Mouse (Mus musculus) frontal cortex, adult (tissue): ENCODE measurements around the gene Foxj1.

Experiments used
- ATAC-seq: cut with Nextera tagmentation; 2 replicates; pipeline ENCODE4 v1.9.2; 2017; ENCODE audit warnings: mild to moderate bottlenecking, moderate library complexity, mixed read lengths; ENCODE audit not compliant: low TSS enrichment

The Foxj1 gene

DNA sequence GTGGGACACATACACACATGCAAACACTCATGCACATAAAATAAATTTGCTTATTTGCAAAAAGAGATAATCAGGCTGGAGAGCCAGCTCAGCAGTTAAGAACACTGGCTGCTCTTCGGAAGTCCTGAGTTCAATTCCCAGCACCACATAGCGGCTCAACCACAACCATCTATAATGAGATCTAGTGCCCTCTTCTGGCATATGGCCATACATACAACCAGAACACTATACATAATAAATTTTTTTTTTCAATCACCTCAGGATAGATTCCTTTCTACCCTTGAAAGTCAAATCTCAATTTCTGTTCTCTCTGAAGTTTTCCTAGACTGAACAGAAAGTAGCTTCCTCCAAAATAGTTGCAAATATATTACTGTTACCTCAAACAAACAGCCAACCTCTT lies 29.8 kb downstream of the Foxj1 start:
- no peak for ATAC-seq

GRCm38 (mm10) chr11:116298621-116299020 lies 36.6 kb downstream of the Foxj1 start:
- no peak for ATAC-seq

DNA sequence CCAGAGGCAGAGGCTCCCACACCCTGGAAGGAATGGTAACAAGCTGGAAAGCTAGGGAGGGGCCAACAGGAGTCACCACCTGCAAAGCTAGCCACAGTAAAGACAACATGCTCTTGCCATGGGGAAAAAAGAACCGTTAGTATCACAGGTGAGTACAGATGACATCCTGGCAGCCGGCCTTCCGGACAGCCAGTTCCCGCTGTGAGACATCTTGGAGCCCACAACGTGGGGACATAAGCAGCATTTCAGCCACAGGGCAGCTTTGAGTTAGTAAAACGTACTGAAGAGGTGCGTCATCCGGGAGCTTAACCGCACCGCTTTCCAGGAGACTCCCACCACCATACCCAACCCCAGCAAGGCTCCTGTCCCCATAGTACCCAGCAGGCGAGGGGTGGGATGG lies 37.0 kb downstream of the Foxj1 start:
- ATAC-seq: no peak

- no peak for ATAC-seq
These were observed 38.2 kb downstream of the Foxj1 start for GRCm38 (mm10) chr11:116297017-116297416.

DNA sequence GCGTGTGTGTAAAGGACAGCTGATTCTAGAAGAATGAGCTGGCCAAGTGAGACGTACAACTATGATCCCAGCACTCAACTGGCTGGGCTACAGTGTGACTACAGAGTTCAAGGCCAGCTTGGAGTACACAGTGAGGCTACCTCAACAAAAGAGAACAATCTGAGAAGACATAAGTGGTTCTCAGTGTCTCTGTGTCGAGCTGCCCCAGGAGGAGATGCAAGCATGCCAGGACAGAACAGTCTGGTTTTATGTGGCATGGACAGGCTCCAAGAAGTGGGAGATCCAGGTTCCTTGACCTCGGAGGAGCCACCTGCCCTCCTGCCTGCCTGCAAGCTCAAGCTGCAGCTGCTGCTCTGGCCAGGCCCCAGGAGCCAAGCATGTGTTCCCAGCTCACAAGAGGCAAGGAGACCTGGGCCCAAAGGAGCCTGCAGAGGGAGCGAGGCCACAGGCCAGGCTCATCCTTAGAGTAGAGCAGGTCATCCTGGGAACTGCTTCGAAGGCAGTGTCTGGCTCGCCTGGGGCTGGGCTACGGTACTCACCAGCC lies 38.9 kb downstream of the Foxj1 start:
- ATAC-seq: no peak

DNA sequence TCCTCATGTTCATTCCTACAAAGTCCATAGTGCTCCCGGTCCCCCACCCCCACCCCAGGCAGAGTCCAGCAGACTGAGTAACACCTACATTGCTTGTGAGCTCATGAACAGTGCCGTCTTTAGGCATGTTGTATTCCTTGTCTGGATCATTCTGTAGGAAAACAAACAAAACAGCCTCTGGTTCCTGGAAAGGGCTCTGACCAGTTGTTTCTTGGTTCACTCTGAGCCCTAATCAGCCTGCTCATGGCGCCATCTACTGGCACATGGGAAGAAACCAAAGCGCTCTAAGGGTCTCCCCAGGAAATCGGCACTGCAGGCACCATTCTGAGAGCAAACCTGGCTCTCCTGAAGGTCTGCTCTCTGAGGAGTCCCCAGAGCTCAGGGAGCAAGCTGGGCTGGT lies 40.9 kb downstream of the Foxj1 start:
- ATAC-seq: peak; percentile 55; the same call in 1 of the 2 replicates

DNA sequence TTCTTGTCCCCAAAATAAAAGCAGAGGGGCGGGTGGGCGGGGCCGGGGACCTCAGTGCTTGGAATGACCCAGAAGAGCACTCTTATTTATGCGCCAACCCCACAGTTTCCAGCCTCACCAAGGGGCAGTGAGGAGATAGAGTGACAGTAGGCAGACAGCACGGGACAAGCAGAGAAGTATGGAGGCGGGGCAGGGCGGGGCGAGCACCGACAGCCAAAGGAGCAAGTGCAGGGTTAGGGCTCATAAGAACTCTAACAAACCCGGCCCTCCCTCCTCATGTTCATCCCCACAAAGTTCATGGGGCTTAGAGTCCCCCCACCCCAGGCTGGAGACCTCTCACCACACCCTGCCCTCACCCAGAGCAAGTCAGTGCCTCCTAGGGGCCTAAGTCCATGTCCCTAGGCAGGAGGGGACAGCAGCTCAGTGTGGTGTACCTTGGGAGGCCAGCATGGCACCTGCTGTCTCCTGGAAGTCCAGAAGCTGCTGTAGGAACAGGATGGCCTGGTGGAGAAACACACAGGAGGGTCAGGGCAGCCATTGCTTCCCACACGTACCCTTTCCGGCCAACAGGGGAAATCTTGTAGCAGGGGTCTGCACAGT lies 41.6 kb downstream of the Foxj1 start:
- no peak for ATAC-seq

- no peak for ATAC-seq
These were observed 42.8 kb downstream of the Foxj1 start for GRCm38 (mm10) chr11:116292401-116292800.

DNA sequence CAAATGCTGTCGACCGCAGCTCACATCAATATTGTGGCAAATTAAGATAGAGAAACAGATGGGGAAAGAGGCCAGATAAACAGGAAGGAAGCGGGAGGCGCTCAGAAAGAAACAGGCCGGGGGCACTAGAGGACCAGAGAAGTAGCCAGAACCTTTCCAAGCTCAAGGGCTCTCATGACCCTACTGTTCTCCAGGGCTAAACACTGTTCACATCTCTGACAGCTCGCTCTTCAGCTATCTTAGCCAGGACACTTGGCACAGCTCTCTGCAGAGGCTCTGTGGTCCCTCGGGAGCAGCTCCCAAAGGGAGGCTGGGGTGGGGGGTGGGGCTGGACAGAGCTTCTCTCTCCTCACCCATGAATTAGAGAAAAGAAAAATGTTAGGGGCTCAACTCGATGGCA lies 44.6 kb downstream of the Foxj1 start:
- no peak for ATAC-seq

- no peak for ATAC-seq
These were observed 47.8 kb downstream of the Foxj1 start for GRCm38 (mm10) chr11:116287351-116287750.

DNA sequence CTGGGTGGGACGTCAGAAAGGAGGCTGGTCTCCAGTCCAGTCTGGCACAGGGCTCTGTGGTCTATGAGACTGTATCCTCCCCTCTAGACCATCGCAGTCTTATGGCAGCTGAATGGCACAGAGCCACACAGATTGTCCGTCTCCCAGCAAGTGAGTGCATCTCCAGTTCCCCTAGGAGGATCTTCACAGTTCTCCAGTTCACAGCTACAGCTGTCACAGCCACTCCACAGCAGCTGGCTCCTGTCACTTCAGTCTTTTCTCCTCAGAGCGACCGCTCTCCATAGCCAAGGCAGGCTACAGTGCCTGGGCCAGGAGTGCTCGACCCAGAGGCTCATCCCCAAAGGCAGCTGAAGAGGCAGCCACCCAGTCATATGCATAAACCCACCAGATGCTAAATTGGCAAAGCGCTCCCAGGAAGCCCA lies 49.4 kb downstream of the Foxj1 start:
- no peak for ATAC-seq

DNA sequence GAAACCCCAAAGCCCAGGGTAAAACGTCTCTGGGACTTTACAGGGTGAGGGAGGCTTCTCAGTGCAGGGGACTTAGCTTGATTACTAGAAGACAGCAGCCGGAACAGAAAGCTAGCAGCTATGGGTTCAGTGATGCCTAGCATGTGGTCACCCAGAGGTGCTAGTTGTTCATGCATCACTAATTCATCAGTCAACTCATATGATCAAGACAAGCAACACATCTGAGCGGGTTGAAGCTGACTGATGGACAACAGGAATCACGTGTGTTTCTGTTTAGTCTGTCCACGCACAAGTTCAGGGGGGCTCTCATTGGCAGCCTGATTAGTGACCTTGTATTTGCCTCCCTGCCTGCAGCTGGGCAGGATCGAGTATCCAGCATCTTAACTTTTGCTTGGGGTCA lies 51.2 kb downstream of the Foxj1 start:
- no peak for ATAC-seq

DNA sequence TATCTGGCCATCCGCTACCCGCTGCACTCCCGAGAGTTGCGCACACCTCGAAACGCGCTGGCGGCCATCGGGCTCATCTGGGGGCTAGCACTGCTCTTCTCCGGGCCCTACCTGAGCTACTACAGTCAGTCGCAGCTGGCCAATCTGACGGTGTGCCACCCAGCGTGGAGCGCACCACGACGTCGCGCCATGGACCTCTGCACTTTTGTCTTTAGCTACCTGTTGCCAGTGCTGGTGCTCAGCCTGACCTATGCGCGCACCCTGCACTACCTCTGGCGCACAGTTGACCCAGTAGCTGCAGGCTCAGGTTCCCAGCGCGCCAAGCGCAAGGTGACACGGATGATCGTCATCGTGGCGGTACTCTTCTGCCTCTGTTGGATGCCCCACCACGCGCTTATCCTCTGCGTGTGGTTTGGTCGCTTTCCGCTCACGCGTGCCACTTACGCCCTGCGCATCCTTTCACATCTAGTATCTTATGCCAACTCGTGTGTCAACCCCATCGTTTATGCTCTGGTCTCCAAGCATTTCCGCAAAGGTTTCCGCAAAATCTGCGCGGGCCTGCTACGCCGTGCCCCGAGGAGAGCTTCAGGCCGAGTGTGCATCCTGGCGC lies 52.2 kb downstream of the Foxj1 start:
- no peak for ATAC-seq

GRCm38 (mm10) chr11:116282089-116282488 lies 53.1 kb downstream of the Foxj1 start:
- no peak for ATAC-seq

GRCm38 (mm10) chr11:116281671-116282070 lies 53.5 kb downstream of the Foxj1 start:
- ATAC-seq: no peak

DNA sequence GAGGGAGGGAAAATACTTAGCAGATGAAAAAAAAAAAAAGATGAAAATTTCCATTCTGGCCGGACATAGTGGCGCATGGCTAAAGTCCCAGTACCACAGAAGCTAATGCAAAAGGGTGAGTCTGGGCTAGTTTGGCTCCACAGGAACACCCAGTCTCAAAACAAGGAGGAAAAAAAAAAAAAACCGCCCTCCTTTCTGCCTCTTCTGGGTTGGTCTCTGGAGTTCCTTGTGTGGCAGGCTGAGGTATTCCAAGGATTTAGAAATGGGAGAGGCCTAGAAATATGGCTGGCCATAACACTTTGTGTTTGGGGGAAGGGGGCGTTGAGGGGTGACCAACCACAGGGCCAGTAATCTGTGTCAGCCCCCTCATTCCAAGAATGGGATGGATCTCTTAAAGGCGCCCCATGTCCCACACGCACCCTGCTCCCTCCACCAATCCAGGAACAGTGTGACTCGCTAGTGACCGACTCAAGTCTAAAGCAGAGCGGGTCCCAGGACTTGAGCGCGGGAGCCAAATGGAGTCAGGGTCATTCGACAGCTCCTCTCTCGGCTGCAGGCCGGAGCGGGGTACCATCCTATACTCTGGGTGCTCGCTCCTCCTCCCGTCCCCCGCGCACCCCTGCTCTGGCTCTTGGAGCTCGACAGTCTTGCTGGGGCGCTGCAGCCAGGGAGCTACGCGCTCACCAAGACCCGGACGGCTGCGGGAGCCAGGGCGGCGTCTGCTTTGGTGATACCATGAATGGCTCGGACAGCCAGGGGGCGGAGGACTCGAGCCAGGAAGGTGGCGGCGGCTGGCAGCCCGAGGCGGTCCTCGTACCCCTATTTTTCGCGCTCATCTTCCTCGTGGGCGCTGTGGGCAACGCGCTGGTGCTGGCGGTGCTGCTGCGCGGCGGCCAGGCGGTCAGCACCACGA lies 54.2 kb downstream of the Foxj1 start, which contains the start of gene Galr2:
Gene Galr2 (plus strand): TSS at position 189 of the 913 bp plus-strand sequence.
- no peak for ATAC-seq
